Mouse (Mus musculus): Measurements from ENCODE around the gene Ubr3. TPM values are rescaled to one million over a fixed set of nuclear protein-coding genes. Genes with fewer than 3 reads are reported as not detected.

Gene Ubr3
- polyA plus RNA-seq, 1 experiment = 8.0 TPM

GRCm38 (mm10) chr2:69862117-69862657, 34.9 kb upstream of the Ubr3 start:
- TF ChIP-seq POLR2A (IDR thresholded peaks at IDR 0.05; ENCODE audit: low read depth, low read length) (no peak), CTCF (IDR thresholded peaks at IDR 0.05; ENCODE audit: extremely low read depth, insufficient read length, insufficient replicate concordance, low read depth, low read length) (no peak)
- 1% methylated on average over 13 of the region's 13 CpGs for WGBS
- Histone ChIP-seq H3K4me3 (ENCODE audit: low read depth, low read length) (peak overlapping the region; percentile 85), H3K27ac (ENCODE audit: insufficient read depth, low read depth, low read length) (no peak overlapping the region), H3K36me3 (ENCODE audit: control insufficient read depth, insufficient read depth, low read length) (peaks cover 8% of the 10 kb centered on the region), H3K4me1 (ENCODE audit: control insufficient read depth, insufficient read depth, insufficient read length, low read length) (no peaks in the 10 kb centered on the region), H3K27me3 (ENCODE audit: control insufficient read depth, insufficient read depth, low read length) (no peaks in the 10 kb centered on the region)

- H3K27me3 ChIP-seq (ENCODE audit: control insufficient read depth, insufficient read depth, low read length) = no peaks in the 10 kb centered on the region
- no peaks in the 10 kb centered on the region; the same call in 1 of the 2 replicates for H3K36me3 ChIP-seq (ENCODE audit: control insufficient read depth, insufficient read depth, low read length)
- H3K4me1 ChIP-seq (ENCODE audit: control insufficient read depth, insufficient read depth, insufficient read length, low read length) = peaks cover 2% of the 10 kb centered on the region; the same call in 1 of the 2 replicates
- H3K4me3 ChIP-seq (ENCODE audit: low read depth, low read length) = no peak overlapping the region
- 55% methylated on average over 2 of the region's 2 CpGs for WGBS
- TF ChIP-seq CTCF (IDR thresholded peaks at IDR 0.05; ENCODE audit: extremely low read depth, insufficient read length, insufficient replicate concordance, low read depth, low read length) (peak; percentile 18; the same call in 1 of the 2 replicates), POLR2A (IDR thresholded peaks at IDR 0.05; ENCODE audit: low read depth, low read length) (no peak)
- H3K27ac ChIP-seq (ENCODE audit: insufficient read depth, low read depth, low read length) = no peak overlapping the region
These were observed 13.1 kb upstream of the Ubr3 start for GRCm38 (mm10) chr2:69883990-69884391.

- Histone ChIP-seq H3K36me3 (ENCODE audit: control insufficient read depth, insufficient read depth, low read length) (no peaks in the 10 kb centered on the region), H3K4me3 (ENCODE audit: low read depth, low read length) (no peak overlapping the region), H3K27ac (ENCODE audit: insufficient read depth, low read depth, low read length) (no peak overlapping the region), H3K27me3 (ENCODE audit: control insufficient read depth, insufficient read depth, low read length) (no peaks in the 10 kb centered on the region), H3K4me1 (ENCODE audit: control insufficient read depth, insufficient read depth, insufficient read length, low read length) (peaks cover 2% of the 10 kb centered on the region; the same call in 1 of the 2 replicates)
- WGBS = 16% methylated on average over 6 of the region's 6 CpGs
- no peak for TF ChIP-seq POLR2A (IDR thresholded peaks at IDR 0.05; ENCODE audit: low read depth, low read length)
- TF ChIP-seq CTCF (IDR thresholded peaks at IDR 0.05; ENCODE audit: extremely low read depth, insufficient read length, insufficient replicate concordance, low read depth, low read length) = no peak
These were observed 12.5 kb upstream of the Ubr3 start for GRCm38 (mm10) chr2:69884581-69884980.

GRCm38 (mm10) chr2:69885050-69885449, 12.0 kb upstream of the Ubr3 start:
- Histone ChIP-seq H3K27me3 (ENCODE audit: control insufficient read depth, insufficient read depth, low read length) (no peaks in the 10 kb centered on the region), H3K36me3 (ENCODE audit: control insufficient read depth, insufficient read depth, low read length) (no peaks in the 10 kb centered on the region), H3K27ac (ENCODE audit: insufficient read depth, low read depth, low read length) (0 out of 2 replicates have a peak overlapping the region, but pooled peaks have one; percentile 5), H3K4me1 (ENCODE audit: control insufficient read depth, insufficient read depth, insufficient read length, low read length) (peaks cover 2% of the 10 kb centered on the region; the same call in 1 of the 2 replicates), H3K4me3 (ENCODE audit: low read depth, low read length) (peak overlapping the region; percentile 83)
- WGBS = 1% methylated on average over 12 of the region's 12 CpGs
- TF ChIP-seq CTCF (IDR thresholded peaks at IDR 0.05; ENCODE audit: extremely low read depth, insufficient read length, insufficient replicate concordance, low read depth, low read length) (no peak), POLR2A (IDR thresholded peaks at IDR 0.05; ENCODE audit: low read depth, low read length) (no peak)

GRCm38 (mm10) chr2:69885451-69886305, 11.4 kb upstream of the Ubr3 start, which contains the start of gene Mettl5:
Gene Mettl5, minus strand, starts transcription at chr2:69885615.
- Histone ChIP-seq H3K4me3 (ENCODE audit: low read depth, low read length) (peak within 1 kb of the TSS; percentile 83), H3K4me1 (ENCODE audit: control insufficient read depth, insufficient read depth, insufficient read length, low read length) (peaks cover 2% of the 10 kb centered on the region; the same call in 1 of the 2 replicates), H3K27me3 (ENCODE audit: control insufficient read depth, insufficient read depth, low read length) (no peaks in the 10 kb centered on the region), H3K36me3 (ENCODE audit: control insufficient read depth, insufficient read depth, low read length) (no peaks in the 10 kb centered on the region), H3K27ac (ENCODE audit: insufficient read depth, low read depth, low read length) (peak within 1 kb of the TSS; percentile 32; the same call in 1 of the 2 replicates)
- TF ChIP-seq POLR2A (IDR thresholded peaks at IDR 0.05; ENCODE audit: low read depth, low read length) (peak; percentile 71; the same call in 1 of the 2 replicates), CTCF (IDR thresholded peaks at IDR 0.05; ENCODE audit: extremely low read depth, insufficient read length, insufficient replicate concordance, low read depth, low read length) (peak; percentile 43; the same call in 1 of the 2 replicates)
- WGBS = under 1% methylated on average over 45 of the region's 45 CpGs

- Histone ChIP-seq H3K4me1 (ENCODE audit: control insufficient read depth, insufficient read depth, insufficient read length, low read length) (peaks cover 2% of the 10 kb centered on the region; the same call in 1 of the 2 replicates), H3K27ac (ENCODE audit: insufficient read depth, low read depth, low read length) (no peak overlapping the region), H3K27me3 (ENCODE audit: control insufficient read depth, insufficient read depth, low read length) (no peaks in the 10 kb centered on the region), H3K36me3 (ENCODE audit: control insufficient read depth, insufficient read depth, low read length) (no peaks in the 10 kb centered on the region), H3K4me3 (ENCODE audit: low read depth, low read length) (no peak overlapping the region)
- no peak for TF ChIP-seq CTCF (IDR thresholded peaks at IDR 0.05; ENCODE audit: extremely low read depth, insufficient read length, insufficient replicate concordance, low read depth, low read length)
- no peak for TF ChIP-seq POLR2A (IDR thresholded peaks at IDR 0.05; ENCODE audit: low read depth, low read length)
- WGBS = 65% methylated on average over 2 of the region's 2 CpGs
These were observed 8.1 kb upstream of the Ubr3 start for GRCm38 (mm10) chr2:69888957-69889356.

GRCm38 (mm10) chr2:69890843-69891242, 6.2 kb upstream of the Ubr3 start:
- no peaks in the 10 kb centered on the region for H3K4me1 ChIP-seq (ENCODE audit: control insufficient read depth, insufficient read depth, insufficient read length, low read length)
- no peaks in the 10 kb centered on the region for H3K36me3 ChIP-seq (ENCODE audit: control insufficient read depth, insufficient read depth, low read length)
- H3K27me3 ChIP-seq (ENCODE audit: control insufficient read depth, insufficient read depth, low read length) = no peaks in the 10 kb centered on the region
- TF ChIP-seq CTCF (IDR thresholded peaks at IDR 0.05; ENCODE audit: extremely low read depth, insufficient read length, insufficient replicate concordance, low read depth, low read length) (no peak), POLR2A (IDR thresholded peaks at IDR 0.05; ENCODE audit: low read depth, low read length) (no peak)
- H3K4me3 ChIP-seq (ENCODE audit: low read depth, low read length) = no peak overlapping the region
- WGBS = 54% methylated on average over 7 of the region's 7 CpGs
- no peak overlapping the region for H3K27ac ChIP-seq (ENCODE audit: insufficient read depth, low read depth, low read length)

Measured in small intestine, adult 2 months (tissue).